Comparison of ENCODE assay signal across 8 mouse cellular contexts in genomic region chr11:120616617-120617294, GRCm38 (mm10). TPM values are rescaled to one million over a fixed set of nuclear protein-coding genes. Genes with fewer than 3 reads are reported as not detected.
A peak's percentile ranks its signal among the peaks of the same experiment; 100 is the strongest.
DNase-seq lines count a peak whose midpoint lies in the region; ATAC-seq and TF ChIP-seq lines count a peak whose summit lies in the region.

No protein-coding gene starts in this region.

- H3K4me2 ChIP-seq in liver, embryonic 14.5 days (ENCODE audit: low read depth) = peak overlapping the region; percentile 96

- WGBS in heart, embryonic 10.5 days = 35% methylated on average over 4 of the region's 4 CpGs
- 26% methylated on average over 4 of the region's 4 CpGs for WGBS in liver, embryonic 14.5 days (ENCODE audit: insufficient replicate concordance)

- DNase-seq in heart, embryonic 10.5 days (ENCODE audit: low spot score) = no peak
- DNase-seq in heart, postnatal 10 days = no peak
- peak; percentile 29 for DNase-seq in induced T-regulatory cell, adult 2 months (ENCODE audit: low read depth)
- DNase-seq in liver, embryonic 14.5 days (ENCODE audit: low read depth in 3 of 3, low spot score in 3 of 3) = no peak
- no peak for DNase-seq in natural killer cell, adult 2 months (ENCODE audit: low spot score in 2 of 2)
- DNase-seq in adrenal gland, postnatal 25 days = no peak
- no peak for DNase-seq in embryo, embryonic 10.5 days (ENCODE audit: low spot score)

- H3K4me3 ChIP-seq in heart, embryonic 10.5 days = peak overlapping the region; percentile 79
- H3K4me3 ChIP-seq in brown adipose tissue, adult 24 weeks (ENCODE audit: insufficient read depth, low read depth, low read length) = peak overlapping the region; percentile 93
- H3K4me3 ChIP-seq in liver, embryonic 14.5 days (ENCODE audit: insufficient read depth in 1 of 2, low read depth in 2 of 2, low read length in 2 of 2) = peak overlapping the region; percentile 74 to 90

- TF ChIP-seq EP300 in liver, embryonic 14.5 days (IDR thresholded peaks at IDR 0.05; ENCODE audit: low read depth) = no peak

- peak; percentile 16; the same call in 1 of the 2 replicates for ATAC-seq in liver, embryonic 14.5 days (ENCODE audit: insufficient read depth)

- H3K27ac ChIP-seq in heart, embryonic 10.5 days = peak overlapping the region; percentile 89
- H3K27ac ChIP-seq in brown adipose tissue, adult 24 weeks (replicated peaks; ENCODE audit: low read depth, low read length) = peak overlapping the region; percentile 47; the same call in 1 of the 2 replicates
- H3K27ac ChIP-seq in liver, embryonic 14.5 days = peak overlapping the region; percentile 87

- no peaks in the 10 kb centered on the region for H3K9me3 ChIP-seq in heart, embryonic 10.5 days
- no peaks in the 10 kb centered on the region for H3K9me3 ChIP-seq in liver, embryonic 14.5 days (ENCODE audit: control insufficient read depth, low read length)

- TF ChIP-seq CTCF in liver, embryonic 14.5 days (IDR thresholded peaks at IDR 0.05; ENCODE audit: low read depth) = no peak

- intact Hi-C loops in heart, postnatal 10 days (cut with DNase I) = no loop called here

- H3K4me1 ChIP-seq in heart, embryonic 10.5 days = peaks cover 20% of the 10 kb centered on the region
- H3K4me1 ChIP-seq in brown adipose tissue, adult 24 weeks (ENCODE audit: control insufficient read depth, insufficient read depth, insufficient read length, low read length) = peaks cover 5% of the 10 kb centered on the region
- H3K4me1 ChIP-seq in liver, embryonic 14.5 days (replicated peaks; ENCODE audit: control insufficient read depth in 2 of 2, insufficient read depth in 2 of 2, low read length in 1 of 2) = peaks cover 13 to 16% of the 10 kb centered on the region in 2 experiments

- H3K36me3 ChIP-seq in heart, embryonic 10.5 days = peaks cover 77% of the 10 kb centered on the region
- H3K36me3 ChIP-seq in liver, embryonic 14.5 days (replicated peaks; ENCODE audit: control insufficient read depth, insufficient read depth, low read depth) = peaks cover 43% of the 10 kb centered on the region

- H3K27me3 ChIP-seq in heart, embryonic 10.5 days (ENCODE audit: insufficient read depth, poor library complexity, severe bottlenecking) = no peaks in the 10 kb centered on the region
- no peaks in the 10 kb centered on the region for H3K27me3 ChIP-seq in liver, embryonic 14.5 days (ENCODE audit: control insufficient read depth, insufficient read depth, low read length)

- peak overlapping the region; percentile 82 for H3K9ac ChIP-seq in liver, embryonic 14.5 days (replicated peaks)

RNA-seq across cellular contexts. Expression of gene Pcyt2, which starts 1.0 kb away (rescaled TPM):
- polyA plus RNA-seq in heart, embryonic 10.5 days (2016; fragmentation: Nextera tagmentation; extraction: Ambion mirVana) = 119 and 130 TPM in 2 replicates
- total RNA-seq in heart, postnatal 10 days (2021) = 10 to 100 TPM; 39.7 to 45.8 TPM
- polyA plus RNA-seq in brown adipose tissue, adult 24 weeks (2012; ENCODE audit: insufficient read depth, insufficient read length, missing spikeins) = 104 and 131 TPM in 2 replicates
- polyA plus RNA-seq in liver, embryonic 14.5 days (2012; rRNA removed) = 127 and 135 TPM in 2 replicates
- polyA plus RNA-seq in liver, embryonic 14.5 days (2014; fragmentation: Nextera tagmentation; extraction: Ambion mirVana) = 86.2 and 99.6 TPM in 2 replicates
- total RNA-seq in adrenal gland, postnatal 25 days (2021) = 344 and 351 TPM in 2 replicates

RNA-seq across cellular contexts. Expression of gene Sirt7, which starts 8.3 kb away (rescaled TPM):
- 25.6 and 29.5 TPM in 2 replicates for polyA plus RNA-seq in heart, embryonic 10.5 days (2016; fragmentation: Nextera tagmentation; extraction: Ambion mirVana)
- total RNA-seq in heart, postnatal 10 days (2021) = 10 to 100 TPM; 11.9 to 12.5 TPM
- 5.8 and 10.5 TPM in 2 replicates for polyA plus RNA-seq in brown adipose tissue, adult 24 weeks (2012; ENCODE audit: insufficient read depth, insufficient read length, missing spikeins)
- polyA plus RNA-seq in liver, embryonic 14.5 days (2012; rRNA removed) = 27.6 and 30.8 TPM in 2 replicates
- polyA plus RNA-seq in liver, embryonic 14.5 days (2014; fragmentation: Nextera tagmentation; extraction: Ambion mirVana) = 22.0 and 26.3 TPM in 2 replicates
- total RNA-seq in adrenal gland, postnatal 25 days (2021) = 82.5 and 103 TPM in 2 replicates

RNA-seq across cellular contexts. Expression of gene Npb, which starts 8.5 kb away (rescaled TPM):
- 4.8 and 7.0 TPM in 2 replicates for polyA plus RNA-seq in heart, embryonic 10.5 days (2016; fragmentation: Nextera tagmentation; extraction: Ambion mirVana)
- total RNA-seq in heart, postnatal 10 days (2021) = under 1 TPM; 0.55 to 0.98 TPM
- polyA plus RNA-seq in brown adipose tissue, adult 24 weeks (2012; ENCODE audit: insufficient read depth, insufficient read length, missing spikeins) = not detected in 2 replicates
- 5.5 and 12.3 TPM in 2 replicates for polyA plus RNA-seq in liver, embryonic 14.5 days (2012; rRNA removed)
- polyA plus RNA-seq in liver, embryonic 14.5 days (2014; fragmentation: Nextera tagmentation; extraction: Ambion mirVana) = 11.9 and 14.2 TPM in 2 replicates
- 3.1 TPM in 1 of 2 replicates, not detected in the other for total RNA-seq in adrenal gland, postnatal 25 days (2021)

RNA-seq across cellular contexts. Expression of gene Mafg, which starts 16.6 kb away (rescaled TPM):
- 22.7 and 28.2 TPM in 2 replicates for polyA plus RNA-seq in heart, embryonic 10.5 days (2016; fragmentation: Nextera tagmentation; extraction: Ambion mirVana)
- total RNA-seq in heart, postnatal 10 days (2021) = 10 to 100 TPM; 24.2 to 27.0 TPM
- polyA plus RNA-seq in brown adipose tissue, adult 24 weeks (2012; ENCODE audit: insufficient read depth, insufficient read length, missing spikeins) = 10.4 and 13.3 TPM in 2 replicates
- 29.5 and 30.9 TPM in 2 replicates for polyA plus RNA-seq in liver, embryonic 14.5 days (2012; rRNA removed)
- 20.9 and 25.9 TPM in 2 replicates for polyA plus RNA-seq in liver, embryonic 14.5 days (2014; fragmentation: Nextera tagmentation; extraction: Ambion mirVana)
- 69.7 and 76.5 TPM in 2 replicates for total RNA-seq in adrenal gland, postnatal 25 days (2021)

RNA-seq across cellular contexts. Expression of gene Anapc11, which starts 18.5 kb away (rescaled TPM):
- 186 and 201 TPM in 2 replicates for polyA plus RNA-seq in heart, embryonic 10.5 days (2016; fragmentation: Nextera tagmentation; extraction: Ambion mirVana)
- total RNA-seq in heart, postnatal 10 days (2021) = 100 to 1,000 TPM in 1 of 2 experiments, 10 to 100 TPM in 1; 95.1 to 105 TPM
- 54.9 and 59.1 TPM in 2 replicates for polyA plus RNA-seq in brown adipose tissue, adult 24 weeks (2012; ENCODE audit: insufficient read depth, insufficient read length, missing spikeins)
- 44.7 and 60.4 TPM in 2 replicates for polyA plus RNA-seq in liver, embryonic 14.5 days (2012; rRNA removed)
- polyA plus RNA-seq in liver, embryonic 14.5 days (2014; fragmentation: Nextera tagmentation; extraction: Ambion mirVana) = 93.5 and 98.7 TPM in 2 replicates
- total RNA-seq in adrenal gland, postnatal 25 days (2021) = 81.5 and 102 TPM in 2 replicates
